Mouse (Mus musculus): ENCODE results near the gene Taf6l. TPM values are rescaled to one million over a fixed set of nuclear protein-coding genes. Genes with fewer than 3 reads are reported as not detected.

Gene Taf6l
- polyA plus RNA-seq, 1 experiment from 2014 or later, result 30.5 TPM

DNA sequence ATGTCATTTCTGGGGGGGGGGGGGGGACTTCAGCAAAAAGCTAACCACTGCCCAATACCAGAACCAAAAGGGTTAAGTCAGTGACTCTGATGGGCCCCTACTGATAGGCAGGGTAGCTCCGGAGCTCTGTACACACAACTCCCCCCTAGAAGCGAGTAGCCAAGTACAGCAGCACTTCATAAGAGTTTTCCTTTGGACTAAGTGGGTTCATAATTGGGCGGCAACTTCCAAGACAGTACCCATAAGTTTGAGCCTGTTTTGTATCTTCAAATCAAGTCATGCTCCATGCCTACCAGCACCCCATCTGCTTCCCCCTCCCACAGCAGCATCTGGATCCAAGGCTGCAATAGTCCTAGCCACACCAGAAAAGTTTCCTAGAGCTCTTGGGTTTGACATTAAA lies 30.6 kb downstream of the Taf6l start:
- Histone ChIP-seq H3K27ac (no peak overlapping the region), H3K9me3 (no peaks in the 10 kb centered on the region), H3K4me3 (replicated peaks) (0 out of 2 replicates have a peak overlapping the region, but pooled peaks have one; percentile 80), H3K36me3 (peaks cover 43% of the 10 kb centered on the region), H3K27me3 (no peaks in the 10 kb centered on the region), H3K4me2 (replicated peaks) (no peak overlapping the region), H3K9ac (replicated peaks) (no peak overlapping the region), H3K4me1 (replicated peaks) (peaks cover 24% of the 10 kb centered on the region)
- 83% methylated on average over 3 of the region's 3 CpGs for WGBS
- no peak for ATAC-seq

DNA sequence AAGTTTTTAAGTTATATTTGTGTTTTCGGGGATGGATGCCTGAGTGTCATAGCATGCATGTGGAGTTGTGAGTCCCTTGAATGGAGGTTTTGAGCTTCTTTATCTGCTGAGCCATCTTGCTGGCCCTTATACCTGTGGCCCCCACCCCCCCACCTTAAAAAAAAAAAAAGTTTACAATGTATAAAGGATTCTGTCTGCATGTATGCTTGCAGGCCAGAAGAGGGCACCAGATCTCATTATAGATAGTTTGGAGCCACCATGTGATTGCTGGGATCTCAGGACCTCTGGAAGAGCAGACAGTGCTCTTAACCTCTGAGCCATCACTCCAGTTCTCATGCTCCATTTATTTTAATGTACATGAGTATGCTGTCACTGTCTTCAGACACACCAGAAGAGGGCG lies 38.8 kb downstream of the Taf6l start:
- Histone ChIP-seq H3K36me3 (peaks cover 92% of the 10 kb centered on the region), H3K9ac (replicated peaks) (no peak overlapping the region), H3K4me2 (replicated peaks) (no peak overlapping the region), H3K27me3 (no peaks in the 10 kb centered on the region), H3K4me1 (replicated peaks) (peaks cover 14% of the 10 kb centered on the region), H3K9me3 (no peaks in the 10 kb centered on the region), H3K27ac (no peak overlapping the region), H3K4me3 (replicated peaks) (no peak overlapping the region)
- ATAC-seq, result no peak
- WGBS, result 67% methylated on average over 2 of the region's 2 CpGs

DNA sequence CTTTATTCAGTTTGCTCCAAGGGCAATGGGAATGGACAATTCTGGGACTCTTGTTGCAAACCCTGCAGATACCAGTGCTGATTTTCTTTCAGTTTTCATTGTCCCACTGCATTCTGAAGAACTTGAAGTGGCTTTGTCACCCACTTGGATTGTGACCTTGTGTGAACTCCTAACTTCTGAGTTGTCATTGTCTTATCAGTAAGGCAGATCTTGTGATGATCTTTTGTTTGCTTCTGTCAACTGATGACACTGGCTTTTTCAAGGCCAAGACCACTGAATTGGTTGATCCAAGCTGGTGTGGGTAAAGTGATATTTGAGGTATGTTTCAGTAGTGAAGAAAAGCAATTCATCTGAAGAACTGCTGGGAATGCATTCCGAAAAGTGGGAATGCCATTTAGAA lies 40.8 kb downstream of the Taf6l start:
- H3K4me2 ChIP-seq (replicated peaks), result no peak overlapping the region
- H3K4me3 ChIP-seq (replicated peaks), result no peak overlapping the region
- peaks cover 25% of the 10 kb centered on the region for H3K4me1 ChIP-seq (replicated peaks)
- peaks cover 76% of the 10 kb centered on the region for H3K36me3 ChIP-seq
- H3K27me3 ChIP-seq, result no peaks in the 10 kb centered on the region
- H3K9me3 ChIP-seq, result no peaks in the 10 kb centered on the region
- H3K27ac ChIP-seq, result no peak overlapping the region
- no peak overlapping the region for H3K9ac ChIP-seq (replicated peaks)
- 100% methylated on average over 1 of the region's 1 CpGs for WGBS
- no peak for ATAC-seq

DNA sequence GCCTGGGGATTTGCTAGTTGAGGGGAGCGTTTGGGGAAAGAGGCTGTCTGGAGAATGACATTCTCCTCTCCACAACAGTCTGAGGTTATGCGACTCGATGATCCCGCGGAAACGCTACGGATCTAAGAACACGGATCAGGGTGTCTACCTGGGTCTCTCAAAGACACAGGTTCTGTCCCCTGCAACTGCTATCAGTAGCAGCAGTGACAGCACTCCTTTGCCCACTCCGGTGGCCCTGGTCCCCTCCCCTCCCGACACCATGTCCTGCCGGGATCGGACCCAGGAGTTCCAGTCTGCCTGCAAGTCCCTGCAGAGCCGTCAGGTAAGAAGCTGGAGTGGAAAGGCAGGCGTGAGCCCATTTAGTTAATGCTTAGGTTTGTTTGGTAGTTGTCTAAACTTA lies 44.0 kb downstream of the Taf6l start:
- Histone ChIP-seq H3K4me2 (replicated peaks) (peak overlapping the region; percentile 84), H3K9me3 (no peaks in the 10 kb centered on the region), H3K4me3 (replicated peaks) (peak overlapping the region; percentile 76), H3K4me1 (replicated peaks) (peaks cover 29% of the 10 kb centered on the region), H3K9ac (replicated peaks) (peak overlapping the region; percentile 87), H3K27me3 (no peaks in the 10 kb centered on the region), H3K36me3 (peaks cover 71% of the 10 kb centered on the region), H3K27ac (peak overlapping the region; percentile 95)
- 27% methylated on average over 14 of the region's 14 CpGs for WGBS
- no peak for ATAC-seq

DNA sequence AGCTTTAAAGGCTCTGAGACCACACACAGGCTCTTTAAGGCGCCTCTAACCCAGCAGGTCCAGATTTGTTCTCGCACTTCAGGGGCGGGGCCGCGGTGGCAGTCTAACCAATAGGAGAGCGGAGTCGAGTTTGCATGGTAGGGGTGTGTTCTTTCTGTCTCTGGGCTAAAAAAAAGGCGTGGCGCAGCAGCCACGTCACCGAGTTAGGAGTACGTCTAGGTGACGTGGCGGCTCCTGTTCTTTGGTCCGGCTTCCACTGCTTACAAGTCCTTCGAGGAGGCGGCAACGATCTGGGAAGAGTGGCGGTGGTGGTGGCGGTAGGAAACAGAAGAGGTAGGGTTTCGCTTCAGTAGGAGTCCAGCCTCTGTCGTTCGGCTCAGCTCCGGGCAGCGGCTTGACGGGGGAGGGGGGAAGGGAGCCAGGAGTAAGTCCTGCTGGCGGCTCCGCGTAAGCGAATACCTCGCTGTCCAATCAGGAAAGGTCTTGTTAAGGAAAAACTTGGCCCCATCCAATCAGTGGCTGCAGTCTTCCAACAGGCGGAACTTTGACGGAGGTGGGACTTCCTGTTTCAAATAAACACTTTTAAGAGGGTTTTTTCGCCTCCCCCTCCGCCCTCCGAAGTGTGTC lies 44.9 kb downstream of the Taf6l start, which contains the start of gene Stx5a:
TSS of gene Stx5a (plus strand) at position 171 of the 627 bp plus-strand sequence.
- Histone ChIP-seq H3K36me3 (peaks cover 62% of the 10 kb centered on the region), H3K27me3 (no peaks in the 10 kb centered on the region)

DNA sequence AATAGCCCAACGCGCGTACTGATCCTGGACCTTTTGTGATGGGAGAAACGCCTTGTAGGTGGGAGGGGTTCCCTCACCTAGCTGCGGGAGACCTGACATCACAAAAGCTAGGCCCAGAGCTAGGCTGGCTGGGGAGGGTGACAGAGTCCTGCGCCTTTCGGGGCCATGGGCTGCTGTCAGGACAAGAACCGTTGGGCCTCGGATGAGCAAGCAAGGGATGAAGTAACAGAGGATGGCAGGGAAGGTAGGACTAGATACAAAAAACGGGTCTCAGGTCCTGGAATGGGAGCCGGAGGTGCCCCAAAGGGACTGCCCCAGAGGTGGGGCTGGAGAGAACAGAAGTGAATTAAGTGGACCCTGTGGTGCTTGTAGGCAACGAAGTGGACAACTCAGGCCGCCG lies 45.6 kb downstream of the Taf6l start, which contains the start of gene 1700092M07Rik:
TSS of gene 1700092M07Rik (plus strand) at position 116 of the 400 bp plus-strand sequence.
- Histone ChIP-seq H3K9ac (replicated peaks) (peak within 1 kb of the TSS; percentile 87), H3K9me3 (no peaks in the 10 kb centered on the region), H3K4me2 (replicated peaks) (peak within 1 kb of the TSS; percentile 84), H3K36me3 (peaks cover 55% of the 10 kb centered on the region), H3K4me3 (replicated peaks) (peak within 1 kb of the TSS; percentile 76), H3K4me1 (replicated peaks) (peaks cover 40% of the 10 kb centered on the region), H3K27me3 (no peaks in the 10 kb centered on the region), H3K27ac (peak within 1 kb of the TSS; percentile 95)
- 65% methylated on average over 14 of the region's 14 CpGs for WGBS
- ATAC-seq, result no peak; the same call in 1 of the 2 replicates

More for the DNA sequence above, 44.9 kb downstream of the Taf6l start, which contains the start of gene Stx5a:
- H3K27ac ChIP-seq, result peak within 1 kb of the TSS; percentile 95
- peak within 1 kb of the TSS; percentile 87 for H3K9ac ChIP-seq (replicated peaks)
- H3K4me3 ChIP-seq (replicated peaks), result peak within 1 kb of the TSS; percentile 76
- H3K4me1 ChIP-seq (replicated peaks), result peaks cover 37% of the 10 kb centered on the region
- no peaks in the 10 kb centered on the region for H3K9me3 ChIP-seq
- peak within 1 kb of the TSS; percentile 84 for H3K4me2 ChIP-seq (replicated peaks)
- WGBS, result under 1% methylated on average over 36 of the region's 36 CpGs
- peak; percentile 98 for ATAC-seq

DNA sequence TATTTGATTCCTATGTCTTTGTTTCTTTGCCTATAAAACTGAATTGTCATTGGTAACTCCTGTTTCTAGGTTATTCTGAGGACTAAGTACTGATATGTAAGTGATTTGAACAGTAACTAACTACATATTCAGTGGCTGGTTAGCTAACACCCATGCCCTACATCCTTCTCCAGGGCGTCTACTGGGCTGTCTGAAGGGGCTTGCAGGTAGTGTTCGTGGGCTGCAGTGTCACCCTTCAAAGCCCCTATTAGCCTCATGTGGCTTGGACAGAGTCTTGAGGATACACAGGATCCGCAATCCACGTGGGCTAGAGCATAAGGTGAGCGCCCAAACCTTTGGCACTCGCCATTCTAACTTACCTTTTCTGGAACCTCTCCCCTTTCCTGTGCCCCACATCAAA lies 46.6 kb downstream of the Taf6l start:
- peaks cover 45% of the 10 kb centered on the region for H3K36me3 ChIP-seq
- peaks cover 41% of the 10 kb centered on the region for H3K4me1 ChIP-seq (replicated peaks)
- H3K9me3 ChIP-seq, result no peaks in the 10 kb centered on the region
- no peak overlapping the region for H3K9ac ChIP-seq (replicated peaks)
- H3K27ac ChIP-seq, result no peak overlapping the region
- ATAC-seq, result no peak
- no peaks in the 10 kb centered on the region for H3K27me3 ChIP-seq
- H3K4me3 ChIP-seq (replicated peaks), result no peak overlapping the region
- WGBS, result 95% methylated on average over 6 of the region's 6 CpGs
- H3K4me2 ChIP-seq (replicated peaks), result no peak overlapping the region

DNA sequence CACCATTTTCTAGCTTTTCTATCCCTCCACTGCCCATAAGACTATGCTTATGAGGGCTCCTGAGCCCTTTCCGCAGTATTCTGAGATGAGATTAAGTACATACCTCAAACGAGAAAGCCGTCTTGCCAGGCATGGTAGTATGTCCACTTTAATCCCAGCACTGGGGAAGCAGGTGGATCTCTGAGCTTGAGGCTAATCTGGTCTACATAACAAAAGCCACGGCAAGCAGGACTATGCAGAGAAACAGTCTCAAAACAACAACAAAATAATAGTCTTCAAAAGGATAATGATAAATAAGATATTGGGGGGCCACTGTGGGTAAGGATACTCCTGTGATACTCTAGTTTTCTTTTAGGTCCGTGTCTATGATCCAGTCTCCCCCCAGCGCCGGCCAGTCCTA lies 47.3 kb downstream of the Taf6l start:
- no peak overlapping the region for H3K4me2 ChIP-seq (replicated peaks)
- H3K9ac ChIP-seq (replicated peaks), result no peak overlapping the region
- H3K36me3 ChIP-seq, result peaks cover 41% of the 10 kb centered on the region
- ATAC-seq, result no peak
- WGBS, result 92% methylated on average over 7 of the region's 7 CpGs
- 0 out of 2 replicates have a peak, but pooled peaks cover 3% of the 10 kb centered on the region for H3K27me3 ChIP-seq
- H3K4me1 ChIP-seq (replicated peaks), result peaks cover 41% of the 10 kb centered on the region
- no peak overlapping the region for H3K27ac ChIP-seq
- no peak overlapping the region for H3K4me3 ChIP-seq (replicated peaks)
- no peaks in the 10 kb centered on the region for H3K9me3 ChIP-seq

DNA sequence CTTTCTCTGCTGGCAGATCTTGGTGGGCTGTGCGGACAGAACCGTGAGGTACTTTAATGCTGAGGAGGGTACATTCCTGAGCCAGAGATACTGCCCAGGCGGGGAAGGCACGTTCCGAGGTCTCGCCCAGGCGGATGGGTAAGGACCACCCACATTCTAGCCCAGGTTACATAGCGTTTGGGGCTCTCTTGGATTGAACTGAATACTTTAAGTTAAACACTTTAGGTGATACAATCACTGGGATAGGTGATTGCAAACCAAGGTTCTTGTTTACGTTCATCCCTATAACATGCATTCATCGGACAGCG lies 50.1 kb downstream of the Taf6l start:
- peaks cover 27% of the 10 kb centered on the region for H3K4me1 ChIP-seq (replicated peaks)
- ATAC-seq, result no peak
- peak overlapping the region; percentile 83 for H3K9ac ChIP-seq (replicated peaks)
- H3K4me2 ChIP-seq (replicated peaks), result peak overlapping the region; percentile 78
- no peaks in the 10 kb centered on the region for H3K9me3 ChIP-seq
- peak overlapping the region; percentile 87 for H3K4me3 ChIP-seq (replicated peaks)
- peaks cover 29% of the 10 kb centered on the region for H3K36me3 ChIP-seq
- peak overlapping the region; percentile 77; the same call in 1 of the 2 replicates for H3K27ac ChIP-seq
- 3% methylated on average over 11 of the region's 11 CpGs for WGBS
- 0 out of 2 replicates have a peak, but pooled peaks cover 3% of the 10 kb centered on the region for H3K27me3 ChIP-seq

DNA sequence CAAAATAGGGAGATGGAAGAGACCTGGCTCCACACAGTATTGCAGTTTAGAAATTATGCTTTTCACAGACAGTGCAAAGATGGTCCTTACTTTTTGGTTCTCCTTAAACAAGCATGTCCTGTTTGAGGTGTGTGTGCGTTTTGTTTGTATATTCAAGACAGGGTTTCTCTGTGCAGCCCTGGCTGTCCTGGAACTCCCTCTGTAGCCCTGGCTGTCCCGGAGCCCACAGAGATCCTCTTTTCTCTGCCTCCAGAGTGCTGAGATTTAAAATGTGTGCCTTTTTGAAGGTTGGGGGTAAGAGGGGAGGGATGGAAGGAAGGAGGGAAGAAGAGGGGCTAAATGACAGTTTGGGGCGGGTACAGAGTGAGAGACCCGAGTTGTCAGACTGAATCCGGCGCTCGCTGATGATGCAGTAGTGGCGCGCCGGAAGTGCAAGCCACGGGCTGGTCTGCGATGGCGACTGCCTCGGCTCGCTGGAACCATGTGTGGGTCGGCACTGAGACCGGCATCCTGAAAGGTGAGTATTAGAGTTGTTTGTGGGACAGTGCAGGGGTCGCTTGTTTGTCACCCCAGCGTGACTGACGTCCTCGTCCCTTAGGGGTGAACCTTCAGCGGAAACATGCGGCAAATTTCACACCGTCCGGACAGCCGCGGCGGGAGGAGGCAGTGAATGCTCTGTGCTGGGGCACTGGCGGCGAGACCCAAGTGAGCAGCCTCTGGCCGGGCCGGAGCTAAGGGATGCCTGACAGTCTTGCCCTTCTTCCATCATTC lies 50.6 kb downstream of the Taf6l start, which contains the start of gene Wdr74:
TSS of gene Wdr74 (plus strand) at position 439 of the 771 bp plus-strand sequence.
- Histone ChIP-seq H3K36me3 (peaks cover 28% of the 10 kb centered on the region), H3K4me1 (replicated peaks) (peaks cover 22% of the 10 kb centered on the region), H3K9me3 (no peaks in the 10 kb centered on the region), H3K27me3 (0 out of 2 replicates have a peak, but pooled peaks cover 3% of the 10 kb centered on the region), H3K9ac (replicated peaks) (peak within 1 kb of the TSS; percentile 83), H3K4me2 (replicated peaks) (peak within 1 kb of the TSS; percentile 78), H3K4me3 (replicated peaks) (peak within 1 kb of the TSS; percentile 87), H3K27ac (peak within 1 kb of the TSS; percentile 77)
- under 1% methylated on average over 32 of the region's 32 CpGs for WGBS
- ATAC-seq, result peak; percentile 95

DNA sequence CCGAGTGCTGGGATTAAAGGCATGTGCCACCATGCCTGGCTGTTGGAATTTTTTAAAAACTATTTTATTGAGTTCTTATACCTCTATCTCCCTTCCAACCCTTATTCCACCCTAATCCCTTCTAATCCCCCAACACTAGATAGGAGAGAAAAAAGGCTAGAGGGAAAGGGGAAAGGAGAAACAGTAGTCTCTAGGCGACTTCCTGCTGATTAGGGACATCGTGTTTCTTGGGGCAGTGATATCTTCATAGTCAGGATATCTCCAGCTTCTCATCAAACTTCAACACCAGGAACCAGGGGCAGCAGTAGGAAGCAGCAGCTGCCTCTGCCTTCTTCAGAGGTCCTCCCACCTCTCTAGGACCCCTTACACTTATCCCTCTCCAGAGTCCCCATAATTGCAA lies 51.9 kb downstream of the Taf6l start:
- H3K4me2 ChIP-seq (replicated peaks), result no peak overlapping the region
- H3K36me3 ChIP-seq, result peaks cover 15% of the 10 kb centered on the region
- peaks cover 18% of the 10 kb centered on the region for H3K4me1 ChIP-seq (replicated peaks)
- WGBS, result 86% methylated on average over 3 of the region's 3 CpGs
- H3K4me3 ChIP-seq (replicated peaks), result no peak overlapping the region
- H3K9ac ChIP-seq (replicated peaks), result no peak overlapping the region
- H3K27me3 ChIP-seq, result 0 out of 2 replicates have a peak, but pooled peaks cover 3% of the 10 kb centered on the region
- H3K9me3 ChIP-seq, result no peaks in the 10 kb centered on the region
- no peak overlapping the region for H3K27ac ChIP-seq
- no peak for ATAC-seq

Data from midbrain, embryonic 13.5 days (tissue).